Mouse (Mus musculus): Measurements from ENCODE around the gene Immp1l. TPM values are rescaled to one million over a fixed set of nuclear protein-coding genes. Genes with fewer than 3 reads are reported as not detected.

Gene Immp1l
- polyA plus RNA-seq, 2 experiments, result 55.7 to 134 TPM

- Histone ChIP-seq H3K9me3 (ENCODE audit: control insufficient read depth, low read length) (no peaks in the 10 kb centered on the region), H3K4me1 (ENCODE audit: control insufficient read depth, insufficient read depth, low read length) (no peaks in the 10 kb centered on the region), H3K27me3 (ENCODE audit: control insufficient read depth, insufficient read depth, low read length) (no peaks in the 10 kb centered on the region), H3K4me3 (replicated peaks; ENCODE audit: low read length) (no peak overlapping the region), H3K9ac (ENCODE audit: low read depth, low read length, severe bottlenecking) (no peak overlapping the region), H3K27ac (replicated peaks; ENCODE audit: low read depth, low read length) (no peak overlapping the region), H3K4me2 (replicated peaks; ENCODE audit: low read depth, low read length, severe bottlenecking) (no peak overlapping the region), H3K36me3 (ENCODE audit: control insufficient read depth, insufficient read depth, low read length) (no peaks in the 10 kb centered on the region)
- DNase-seq (ENCODE audit: low spot score) (no peak), ATAC-seq (ENCODE audit: low FRiP score, low read depth) (no peak)
- 97% methylated on average over 2 of the region's 2 CpGs for WGBS
- no peak for TF ChIP-seq POLR2A (IDR thresholded peaks at IDR 0.05; ENCODE audit: borderline replicate concordance, extremely low read depth, insufficient read depth, insufficient read length)
Observed at GRCm38 (mm10) chr2:105950131-105950530, 45.7 kb downstream of the Immp1l start.

- no peak for DNase-seq (ENCODE audit: low spot score)
- Histone ChIP-seq H3K4me2 (replicated peaks; ENCODE audit: low read depth, low read length, severe bottlenecking) (no peak overlapping the region), H3K4me1 (ENCODE audit: control insufficient read depth, insufficient read depth, low read length) (no peaks in the 10 kb centered on the region), H3K4me3 (replicated peaks; ENCODE audit: low read length) (no peak overlapping the region), H3K27me3 (ENCODE audit: control insufficient read depth, insufficient read depth, low read length) (no peaks in the 10 kb centered on the region), H3K27ac (replicated peaks; ENCODE audit: low read depth, low read length) (no peak overlapping the region), H3K36me3 (ENCODE audit: control insufficient read depth, insufficient read depth, low read length) (no peaks in the 10 kb centered on the region), H3K9ac (ENCODE audit: low read depth, low read length, severe bottlenecking) (no peak overlapping the region), H3K9me3 (ENCODE audit: control insufficient read depth, low read length) (no peaks in the 10 kb centered on the region)
- TF ChIP-seq POLR2A (IDR thresholded peaks at IDR 0.05; ENCODE audit: borderline replicate concordance, extremely low read depth, insufficient read depth, insufficient read length), result no peak
- 85% methylated on average over 1 of the region's 1 CpGs for WGBS
- ATAC-seq (ENCODE audit: low FRiP score, low read depth), result no peak
Observed at GRCm38 (mm10) chr2:105951350-105951940, 47.0 kb downstream of the Immp1l start.

GRCm38 (mm10) chr2:105953862-105954261 lies 49.4 kb downstream of the Immp1l start:
- no peaks in the 10 kb centered on the region for H3K36me3 ChIP-seq (ENCODE audit: control insufficient read depth, insufficient read depth, low read length)
- WGBS, result 88% methylated on average over 4 of the region's 4 CpGs

GRCm38 (mm10) chr2:105963447-105963846 lies 59.0 kb downstream of the Immp1l start:
- no peaks in the 10 kb centered on the region for H3K4me1 ChIP-seq (ENCODE audit: control insufficient read depth, insufficient read depth, low read length)
- DNase-seq (ENCODE audit: low spot score) (no peak), ATAC-seq (ENCODE audit: low FRiP score, low read depth) (no peak)
- no peak overlapping the region for H3K27ac ChIP-seq (replicated peaks; ENCODE audit: low read depth, low read length)
- no peak overlapping the region for H3K4me2 ChIP-seq (replicated peaks; ENCODE audit: low read depth, low read length, severe bottlenecking)
- no peak overlapping the region for H3K4me3 ChIP-seq (replicated peaks; ENCODE audit: low read length)
- H3K9ac ChIP-seq (ENCODE audit: low read depth, low read length, severe bottlenecking), result no peak overlapping the region
- 73% methylated on average over 1 of the region's 1 CpGs for WGBS
- no peaks in the 10 kb centered on the region for H3K27me3 ChIP-seq (ENCODE audit: control insufficient read depth, insufficient read depth, low read length)
- H3K36me3 ChIP-seq (ENCODE audit: control insufficient read depth, insufficient read depth, low read length), result peaks cover 23% of the 10 kb centered on the region
- no peaks in the 10 kb centered on the region for H3K9me3 ChIP-seq (ENCODE audit: control insufficient read depth, low read length)
- no peak for TF ChIP-seq POLR2A (IDR thresholded peaks at IDR 0.05; ENCODE audit: borderline replicate concordance, extremely low read depth, insufficient read depth, insufficient read length)

More at GRCm38 (mm10) chr2:105953862-105954261, 49.4 kb downstream of the Immp1l start:
- TF ChIP-seq POLR2A (IDR thresholded peaks at IDR 0.05; ENCODE audit: borderline replicate concordance, extremely low read depth, insufficient read depth, insufficient read length), result no peak
- Histone ChIP-seq H3K27me3 (ENCODE audit: control insufficient read depth, insufficient read depth, low read length) (no peaks in the 10 kb centered on the region), H3K27ac (replicated peaks; ENCODE audit: low read depth, low read length) (no peak overlapping the region), H3K9me3 (ENCODE audit: control insufficient read depth, low read length) (no peaks in the 10 kb centered on the region), H3K4me2 (replicated peaks; ENCODE audit: low read depth, low read length, severe bottlenecking) (no peak overlapping the region), H3K4me1 (ENCODE audit: control insufficient read depth, insufficient read depth, low read length) (no peaks in the 10 kb centered on the region), H3K9ac (ENCODE audit: low read depth, low read length, severe bottlenecking) (no peak overlapping the region), H3K4me3 (replicated peaks; ENCODE audit: low read length) (no peak overlapping the region)
- ATAC-seq (ENCODE audit: low FRiP score, low read depth) (no peak), DNase-seq (ENCODE audit: low spot score) (no peak)

- no peak for ATAC-seq (ENCODE audit: low FRiP score, low read depth)
- peaks cover 11% of the 10 kb centered on the region for H3K36me3 ChIP-seq (ENCODE audit: control insufficient read depth, insufficient read depth, low read length)
- no peak for DNase-seq (ENCODE audit: low spot score)
- WGBS, result 23% methylated on average over 2 of the region's 2 CpGs
- no peaks in the 10 kb centered on the region for H3K9me3 ChIP-seq (ENCODE audit: control insufficient read depth, low read length)
- no peak for TF ChIP-seq POLR2A (IDR thresholded peaks at IDR 0.05; ENCODE audit: borderline replicate concordance, extremely low read depth, insufficient read depth, insufficient read length)
- no peak overlapping the region for H3K27ac ChIP-seq (replicated peaks; ENCODE audit: low read depth, low read length)
- H3K27me3 ChIP-seq (ENCODE audit: control insufficient read depth, insufficient read depth, low read length), result no peaks in the 10 kb centered on the region
- H3K4me2 ChIP-seq (replicated peaks; ENCODE audit: low read depth, low read length, severe bottlenecking), result no peak overlapping the region
- H3K4me1 ChIP-seq (ENCODE audit: control insufficient read depth, insufficient read depth, low read length), result no peaks in the 10 kb centered on the region
- no peak overlapping the region for H3K9ac ChIP-seq (ENCODE audit: low read depth, low read length, severe bottlenecking)
- no peak overlapping the region for H3K4me3 ChIP-seq (replicated peaks; ENCODE audit: low read length)
Observed at GRCm38 (mm10) chr2:105973941-105974340, 69.5 kb downstream of the Immp1l start.
